Mouse (Mus musculus) urinary bladder, postnatal 4 days (tissue): ENCODE measurements around the gene Odf3b.

Experiments used
- DNase-seq, 2 experiments: peaks; one replicate each; pipeline ENCODE4 v3.0.0; 2021 to 2022; ENCODE audit warnings: low spot score in 2 of 2

Gene Odf3b

GRCm38 (mm10) chr15:89378831-89379401 is at the start of gene Odf3b:
Gene Odf3b (minus strand): TSS chr15:89379282.
- DNase-seq: no peak

- DNase-seq: no peak
Measured at GRCm38 (mm10) chr15:89428136-89428790, 49.2 kb upstream of the Odf3b start.

GRCm38 (mm10) chr15:89426716-89427115 is 47.6 kb upstream of the Odf3b start:
- no peak for DNase-seq

- no peak for DNase-seq
Measured at GRCm38 (mm10) chr15:89425711-89426121, 46.6 kb upstream of the Odf3b start, which contains the start of gene Cpt1b. Gene Cpt1b (minus strand): TSS chr15:89425863.

GRCm38 (mm10) chr15:89424621-89425020 is 45.5 kb upstream of the Odf3b start:
- DNase-seq: peak in 1 of 2 experiments; percentile 53

GRCm38 (mm10) chr15:89421938-89422337 is 42.9 kb upstream of the Odf3b start:
- DNase-seq: no peak

GRCm38 (mm10) chr15:89415282-89415681 is 36.2 kb upstream of the Odf3b start:
- DNase-seq: no peak

- DNase-seq: no peak
Measured at GRCm38 (mm10) chr15:89410118-89410517, 31.0 kb upstream of the Odf3b start, which contains the start of gene Syce3. Gene Syce3 (minus strand): TSS chr15:89410503.

- DNase-seq: no peak
Measured at GRCm38 (mm10) chr15:89406691-89407090, 27.6 kb upstream of the Odf3b start.

GRCm38 (mm10) chr15:89404831-89405623 is 25.9 kb upstream of the Odf3b start:
- DNase-seq: no peak

- DNase-seq: no peak
Measured at GRCm38 (mm10) chr15:89402471-89402870, 23.4 kb upstream of the Odf3b start.

GRCm38 (mm10) chr15:89399716-89400115 is 20.6 kb upstream of the Odf3b start:
- no peak for DNase-seq

- DNase-seq: no peak
Measured at GRCm38 (mm10) chr15:89398146-89398545, 19.1 kb upstream of the Odf3b start.

GRCm38 (mm10) chr15:89396883-89397282 is 17.8 kb upstream of the Odf3b start:
- DNase-seq: no peak

- no peak for DNase-seq
Measured at GRCm38 (mm10) chr15:89390081-89390480, 11.0 kb upstream of the Odf3b start.

GRCm38 (mm10) chr15:89387127-89387526 is 8.0 kb upstream of the Odf3b start:
- DNase-seq: no peak

GRCm38 (mm10) chr15:89384617-89385016 is 5.5 kb upstream of the Odf3b start, which contains the start of gene Klhdc7b:
Gene Klhdc7b (plus strand): TSS chr15:89384917.
- no peak for DNase-seq

- no peak for DNase-seq
Measured at GRCm38 (mm10) chr15:89379429-89379828, 347 bp upstream of the Odf3b start.

- no peak for DNase-seq
Measured at GRCm38 (mm10) chr15:89377938-89378828, 899 bp downstream of the Odf3b start.

GRCm38 (mm10) chr15:89377362-89377761 is 1.7 kb downstream of the Odf3b start:
- DNase-seq: no peak

- DNase-seq: no peak
Measured at GRCm38 (mm10) chr15:89376957-89377356, 2.1 kb downstream of the Odf3b start, which contains the start of gene Tymp. Gene Tymp (minus strand): TSS chr15:89377039.
